Mouse (Mus musculus) E14TG2a.4 (cell line): Measurements from ENCODE around the gene Pcbp3.
A peak's percentile ranks its signal among the peaks of the same experiment; 100 is the strongest.

Experiments used
- H3K27me3 ChIP-seq: 2 replicates; pipeline ENCODE4 v1.6.1; 2014; ENCODE audit warnings: low read length, control low read depth; ENCODE audit not compliant: insufficient read depth
- H3K36me3 ChIP-seq: 2 replicates; pipeline ENCODE4 v1.6.1; 2014; ENCODE audit warnings: low read length, control low read depth; ENCODE audit not compliant: insufficient read depth
- H3K4me1 ChIP-seq: replicated peaks from 2 replicates; pipeline ENCODE4 v1.6.1; 2014; ENCODE audit warnings: low read depth, low read length, control low read depth
- H3K4me3 ChIP-seq: replicated peaks from 2 replicates; pipeline ENCODE4 v1.5.1; 2014; ENCODE audit warnings: mild to moderate bottlenecking, low read length
- H3K9me3 ChIP-seq: 2 replicates; pipeline ENCODE4 v1.6.1; 2014; ENCODE audit warnings: low read length, control low read depth
- CTCF ChIP-seq: conservative IDR thresholded peaks from 2 replicates; pipeline ENCODE4 v1.5.1; 2014; ENCODE audit warnings: low read length
- NANOG ChIP-seq: IDR thresholded peaks from 2 replicates; pipeline ENCODE4 v1.6.1; 2014; ENCODE audit warnings: borderline replicate concordance, low read length, mixed read lengths
- POU5F1 ChIP-seq: IDR thresholded peaks from 2 replicates; pipeline ENCODE4 v1.6.1; 2014; ENCODE audit warnings: low read length, borderline replicate concordance

Gene Pcbp3

DNA sequence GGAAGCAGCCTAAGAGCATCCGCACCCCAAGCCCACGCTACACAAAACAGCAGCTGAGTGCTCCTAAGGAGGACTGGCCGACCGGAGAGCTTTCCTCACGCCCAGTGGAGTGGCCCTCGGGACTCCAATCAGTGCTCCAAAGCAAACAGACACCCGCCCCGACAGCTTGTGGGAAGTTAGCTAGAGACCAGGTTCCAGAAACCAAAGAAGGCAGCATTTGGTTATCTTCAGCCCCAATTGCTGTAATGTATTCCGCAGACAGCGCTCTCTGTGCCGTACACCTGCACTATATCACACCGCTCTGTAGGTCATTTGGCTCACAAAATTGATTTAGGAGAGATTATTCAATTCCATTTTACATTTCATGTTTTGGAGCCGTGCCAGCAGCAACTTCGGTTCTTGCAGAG lies 55.7 kb downstream of the Pcbp3 start:
- no peak for TF ChIP-seq CTCF
- TF ChIP-seq NANOG = no peak
- TF ChIP-seq POU5F1 = no peak
- H3K4me1 ChIP-seq = peaks cover 35% of the 10 kb centered on the region
- 0 out of 2 replicates have a peak overlapping the region, but pooled peaks have one; percentile 27 for H3K4me3 ChIP-seq
- H3K9me3 ChIP-seq = no peaks in the 10 kb centered on the region
- no peaks in the 10 kb centered on the region for H3K27me3 ChIP-seq
- no peaks in the 10 kb centered on the region for H3K36me3 ChIP-seq

DNA sequence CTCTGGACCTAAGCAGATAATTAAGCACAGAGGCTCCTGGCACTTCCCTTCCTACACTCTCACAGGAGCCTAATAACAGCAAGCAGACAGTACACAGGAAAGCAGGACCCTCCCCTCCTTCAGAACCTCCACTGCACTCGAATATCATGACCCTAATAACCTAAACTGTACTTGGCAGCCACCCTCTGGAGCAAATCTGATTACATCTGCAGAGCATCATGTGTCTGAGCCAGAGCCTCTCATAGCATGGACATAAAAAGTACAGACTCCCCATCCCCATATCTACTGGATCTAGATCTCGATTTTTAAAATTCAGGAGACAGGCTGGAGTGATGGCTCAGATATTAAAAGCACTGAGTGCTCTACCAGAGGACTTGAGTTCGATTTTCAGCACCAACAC lies 58.0 kb downstream of the Pcbp3 start:
- no peak overlapping the region for H3K4me3 ChIP-seq
- TF ChIP-seq POU5F1 = no peak
- TF ChIP-seq NANOG = no peak
- TF ChIP-seq CTCF = no peak

DNA sequence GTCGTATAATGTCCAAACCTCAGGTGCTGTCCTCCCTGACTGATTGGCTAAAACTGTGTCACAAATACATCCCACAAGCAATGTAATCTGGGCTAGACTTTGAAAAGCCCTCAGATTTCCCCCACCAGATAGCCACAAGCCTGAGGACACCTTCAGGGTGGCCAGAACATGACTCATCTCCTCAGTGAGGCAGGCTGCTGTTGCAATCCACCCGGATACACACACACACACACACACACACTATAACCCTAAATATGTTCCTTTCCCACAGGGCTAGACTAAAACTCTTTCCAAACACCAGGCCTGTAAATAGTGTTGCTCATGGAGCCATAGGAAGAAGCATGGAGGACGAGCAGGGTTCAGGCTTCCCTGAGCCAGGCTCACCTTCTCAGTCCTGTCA lies 58.6 kb downstream of the Pcbp3 start:
- Histone ChIP-seq H3K4me3 (no peak overlapping the region), H3K36me3 (no peaks in the 10 kb centered on the region), H3K27me3 (no peaks in the 10 kb centered on the region), H3K4me1 (peaks cover 35% of the 10 kb centered on the region), H3K9me3 (no peaks in the 10 kb centered on the region)
- TF ChIP-seq NANOG (no peak), CTCF (no peak), POU5F1 (no peak)

More for the DNA sequence above, 58.0 kb downstream of the Pcbp3 start:
- Histone ChIP-seq H3K9me3 (no peaks in the 10 kb centered on the region), H3K4me1 (peaks cover 35% of the 10 kb centered on the region), H3K36me3 (no peaks in the 10 kb centered on the region), H3K27me3 (no peaks in the 10 kb centered on the region)

DNA sequence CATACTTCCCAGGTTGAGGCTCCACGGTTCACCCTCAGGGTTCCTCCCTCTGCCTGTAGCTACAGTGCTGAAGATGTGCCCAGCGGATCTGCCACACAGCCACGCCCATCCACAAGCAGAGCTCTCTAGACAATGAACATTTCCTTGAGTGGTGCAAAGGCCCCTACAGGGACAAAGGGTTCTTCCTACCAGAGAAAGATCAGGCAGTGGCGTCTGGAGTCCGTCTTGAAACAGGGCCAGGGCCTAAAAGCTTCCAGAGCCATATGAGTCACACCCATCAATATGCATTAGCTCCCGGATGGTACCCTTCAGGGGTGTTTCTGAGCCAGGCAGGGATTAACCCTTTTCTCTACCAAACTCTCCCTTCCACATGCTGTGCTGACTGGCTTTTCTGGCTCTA lies 59.1 kb downstream of the Pcbp3 start:
- Histone ChIP-seq H3K9me3 (no peaks in the 10 kb centered on the region), H3K4me1 (peaks cover 32% of the 10 kb centered on the region), H3K4me3 (no peak overlapping the region), H3K27me3 (no peaks in the 10 kb centered on the region), H3K36me3 (no peaks in the 10 kb centered on the region)
- no peak for TF ChIP-seq POU5F1
- TF ChIP-seq NANOG = no peak
- TF ChIP-seq CTCF = no peak

DNA sequence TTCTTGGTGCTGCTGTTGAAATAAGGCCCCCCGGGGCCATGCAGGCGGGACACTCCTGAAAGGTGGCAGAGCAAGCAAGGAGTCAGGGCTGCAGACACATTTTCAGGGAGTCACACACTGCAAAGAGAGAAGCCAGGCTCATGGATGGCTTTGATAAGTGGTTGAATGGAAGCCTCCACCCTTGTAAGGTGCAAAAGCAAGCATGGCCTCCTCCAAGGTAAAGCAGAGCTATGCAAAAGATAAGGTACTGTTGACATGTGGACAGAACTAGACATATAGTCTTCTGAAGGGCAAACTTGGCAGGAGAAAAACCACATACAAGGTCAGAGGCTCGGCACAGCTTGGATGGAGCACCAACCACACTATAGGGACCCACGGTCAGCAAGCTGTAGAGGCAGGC lies 63.3 kb downstream of the Pcbp3 start:
- H3K9me3 ChIP-seq = no peaks in the 10 kb centered on the region
- no peak for TF ChIP-seq CTCF
- TF ChIP-seq NANOG = no peak
- no peak for TF ChIP-seq POU5F1
- no peak overlapping the region for H3K4me3 ChIP-seq
- peaks cover 13% of the 10 kb centered on the region for H3K4me1 ChIP-seq
- no peaks in the 10 kb centered on the region for H3K36me3 ChIP-seq
- no peaks in the 10 kb centered on the region for H3K27me3 ChIP-seq

DNA sequence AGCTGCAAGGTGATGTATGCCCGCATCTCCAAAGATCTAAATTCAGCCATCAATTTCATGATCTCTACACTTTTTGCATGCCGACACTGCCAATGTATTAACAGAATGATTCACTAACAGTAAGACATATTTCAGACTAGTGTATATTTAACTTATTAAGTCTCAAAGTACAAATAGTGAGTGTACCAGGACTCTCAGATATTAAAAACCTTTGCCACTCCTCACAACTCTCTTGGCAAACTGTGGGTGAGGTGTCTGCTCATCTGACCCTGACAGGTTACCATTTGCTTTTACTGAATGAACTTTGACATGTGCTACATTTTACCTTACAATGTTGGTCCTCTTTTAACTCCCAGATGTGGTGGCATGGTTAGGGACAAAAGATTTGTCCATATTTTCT lies 70.2 kb downstream of the Pcbp3 start:
- TF ChIP-seq NANOG (no peak), CTCF (no peak), POU5F1 (no peak)

DNA sequence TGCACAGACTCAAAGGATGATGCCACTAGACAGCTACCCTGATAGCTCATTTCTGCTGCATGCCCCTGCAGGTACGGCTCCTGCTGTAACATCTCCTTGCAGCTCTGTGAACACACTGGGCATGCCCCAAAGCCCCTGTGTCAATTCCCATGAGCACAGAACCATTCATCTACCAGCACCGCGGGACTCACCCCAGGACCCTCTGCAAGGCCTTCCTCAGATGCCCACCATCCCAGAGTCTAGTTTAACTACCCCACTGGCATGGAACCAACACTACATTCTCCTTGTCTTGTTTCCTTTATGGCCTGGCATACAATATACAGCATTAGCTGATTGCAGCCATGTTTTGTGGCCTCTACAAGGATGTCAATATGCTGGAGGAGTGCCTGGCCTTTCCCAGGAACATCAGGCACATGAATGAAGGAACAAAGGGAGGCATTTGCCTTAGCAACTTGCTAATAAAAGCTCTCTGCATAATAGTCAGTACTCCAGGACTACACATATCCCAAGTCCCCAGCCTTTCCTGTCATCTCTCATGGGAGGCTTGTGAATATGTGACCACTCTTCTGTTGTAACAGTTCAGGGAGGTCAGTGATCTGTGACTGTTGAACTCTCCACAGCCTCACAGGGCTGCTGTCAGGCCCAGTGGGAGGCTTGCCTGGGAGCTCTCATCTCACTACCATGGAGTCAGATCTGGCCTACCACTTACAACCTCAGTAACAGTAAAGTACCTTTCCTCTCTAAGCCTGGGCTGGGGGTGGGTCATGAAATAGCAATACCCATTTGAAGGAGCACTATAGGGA lies 78.0 kb downstream of the Pcbp3 start:
- Histone ChIP-seq H3K36me3 (no peaks in the 10 kb centered on the region), H3K9me3 (no peaks in the 10 kb centered on the region), H3K4me1 (peaks cover 18% of the 10 kb centered on the region), H3K27me3 (no peaks in the 10 kb centered on the region), H3K4me3 (no peak overlapping the region)
- TF ChIP-seq NANOG = peak; percentile 44; the same call in 1 of the 2 replicates
- TF ChIP-seq POU5F1 = no peak

More for the DNA sequence above, 70.2 kb downstream of the Pcbp3 start:
- no peaks in the 10 kb centered on the region for H3K27me3 ChIP-seq
- H3K9me3 ChIP-seq = no peaks in the 10 kb centered on the region
- no peak overlapping the region for H3K4me3 ChIP-seq
- H3K36me3 ChIP-seq = 0 out of 2 replicates have a peak, but pooled peaks cover 5% of the 10 kb centered on the region
- H3K4me1 ChIP-seq = no peaks in the 10 kb centered on the region

DNA sequence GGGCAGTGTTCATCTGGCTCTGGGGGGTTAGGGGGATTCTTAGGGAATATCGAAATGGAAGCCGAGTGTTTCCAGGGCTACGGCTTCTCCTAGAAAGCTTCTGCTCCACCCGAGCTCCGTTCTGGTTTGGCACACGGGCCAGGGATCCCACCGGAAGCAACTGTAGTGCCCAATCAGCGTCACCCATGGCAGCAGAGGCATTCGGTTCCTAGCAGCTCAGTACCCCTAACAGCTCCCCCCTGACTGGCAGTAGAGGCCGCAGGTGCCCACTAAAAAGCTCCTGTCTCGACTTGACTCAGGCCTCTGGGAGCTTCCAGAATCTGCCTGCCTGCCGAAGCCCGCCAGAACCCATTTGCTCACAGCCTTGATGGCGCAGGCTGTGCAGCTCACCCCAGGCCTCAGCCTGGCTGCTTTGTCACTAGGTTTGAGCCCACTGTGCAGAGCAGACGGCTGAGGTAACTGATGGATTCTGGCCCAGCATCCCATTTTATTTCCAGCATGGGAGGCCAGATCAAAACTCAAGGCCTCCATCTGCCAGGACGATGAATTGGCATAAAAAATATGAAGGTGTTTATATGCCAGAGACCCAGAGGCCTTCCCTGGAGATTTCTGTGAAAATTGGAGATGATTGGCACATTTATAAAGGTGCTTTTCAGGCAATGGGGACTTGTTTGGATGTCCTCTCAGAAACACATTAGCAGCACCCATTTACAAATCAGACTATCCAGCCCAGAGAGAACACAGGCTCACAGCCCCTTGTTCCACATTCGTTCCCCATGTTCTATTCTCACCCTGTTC lies 78.8 kb downstream of the Pcbp3 start:
- H3K36me3 ChIP-seq = no peaks in the 10 kb centered on the region
- peaks cover 18% of the 10 kb centered on the region for H3K4me1 ChIP-seq
- H3K9me3 ChIP-seq = no peaks in the 10 kb centered on the region
- 0 out of 2 replicates have a peak overlapping the region, but pooled peaks have one; percentile 17 for H3K4me3 ChIP-seq
- TF ChIP-seq POU5F1 = no peak
- no peak for TF ChIP-seq NANOG
- TF ChIP-seq CTCF = no peak
- no peaks in the 10 kb centered on the region for H3K27me3 ChIP-seq

DNA sequence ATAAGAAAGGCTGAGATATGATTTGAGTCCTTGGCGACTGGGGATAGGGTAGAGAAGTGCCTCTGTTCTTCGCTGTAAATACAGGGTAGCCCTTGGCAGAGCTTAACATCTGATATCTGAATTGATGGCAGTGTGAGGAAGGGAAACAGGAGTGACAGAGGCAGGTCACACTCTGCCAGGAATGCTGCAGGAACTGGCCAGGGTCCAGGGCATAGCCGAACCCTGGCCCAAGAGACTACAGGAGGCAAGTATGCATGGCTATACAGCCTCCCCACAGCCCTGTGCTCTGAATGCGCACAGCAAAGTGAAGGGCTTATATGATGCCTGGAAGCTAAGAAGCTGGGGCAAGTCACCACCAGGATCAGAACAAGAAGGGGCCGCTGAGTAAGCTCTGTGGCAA lies 79.8 kb downstream of the Pcbp3 start:
- no peaks in the 10 kb centered on the region for H3K9me3 ChIP-seq
- TF ChIP-seq NANOG (no peak), POU5F1 (no peak), CTCF (no peak)
- H3K27me3 ChIP-seq = no peaks in the 10 kb centered on the region
- no peak overlapping the region for H3K4me3 ChIP-seq
- H3K36me3 ChIP-seq = no peaks in the 10 kb centered on the region
- H3K4me1 ChIP-seq = peaks cover 18% of the 10 kb centered on the region
